Mouse (Mus musculus) gastrocnemius, postnatal 14 days (tissue): ENCODE results near the gene Mrfap1. TPM values are rescaled to one million over a fixed set of nuclear protein-coding genes. Genes with fewer than 3 reads are reported as not detected.

Experiments
- total RNA-seq, 2 experiments: library from RNA; stranded (reverse); gene quantifications; 2 replicates each; pipeline ENCODE4 v1.2.3; 2021

Mrfap1 gene
- total RNA-seq, 2 experiments from 2014 or later, result 264 to 293 TPM

Other genes starting within 250 kb of the Mrfap1 start
- gene Tbc1d14, start 203.5 kb downstream of the Mrfap1 start, total RNA-seq, result 10 to 100 TPM; 13.9 to 14.6 TPM
- 10 to 100 TPM; 52.2 to 54.5 TPM for gene D5Ertd579e, start 100.7 kb downstream of the Mrfap1 start, total RNA-seq
- gene Bloc1s4, start 48.1 kb downstream of the Mrfap1 start, total RNA-seq, result 1 to 10 TPM; 8.0 to 9.2 TPM
- 1 to 10 TPM; 6.8 to 9.1 TPM for gene Man2b2, start 33.9 kb upstream of the Mrfap1 start, total RNA-seq
- under 1 TPM; 0.24 to 0.70 TPM for gene Ppp2r2c, start 71.7 kb upstream of the Mrfap1 start, total RNA-seq
- gene Wfs1, start 192.4 kb upstream of the Mrfap1 start, total RNA-seq, result 10 to 100 TPM; 36.3 to 45.9 TPM